Mouse (Mus musculus): ENCODE data around the gene Bag3. TPM values are rescaled to one million over a fixed set of nuclear protein-coding genes. Genes with fewer than 3 reads are reported as not detected.

Bag3 gene
- total RNA-seq, 2 experiments from 2014 or later: 7.1 to 7.8 TPM

- no peak for DNase-seq (ENCODE audit: low spot score in 2 of 2)
These were observed 14.3 kb downstream of the Bag3 start for GRCm38 (mm10) chr7:128537676-128538075.

GRCm38 (mm10) chr7:128538196-128538595, 14.8 kb downstream of the Bag3 start:
- no peak for DNase-seq (ENCODE audit: low spot score in 2 of 2)

GRCm38 (mm10) chr7:128538769-128539168, 15.4 kb downstream of the Bag3 start:
- DNase-seq (ENCODE audit: low spot score in 2 of 2): no peak

- no peak for DNase-seq (ENCODE audit: low spot score in 2 of 2)
These were observed 16.7 kb downstream of the Bag3 start for GRCm38 (mm10) chr7:128540111-128540510.

GRCm38 (mm10) chr7:128540734-128541133, 17.3 kb downstream of the Bag3 start:
- DNase-seq (ENCODE audit: low spot score in 2 of 2): no peak

- DNase-seq (ENCODE audit: low spot score in 2 of 2): no peak
These were observed 17.8 kb downstream of the Bag3 start for GRCm38 (mm10) chr7:128541186-128541585.

GRCm38 (mm10) chr7:128541771-128542170, 18.4 kb downstream of the Bag3 start:
- DNase-seq (ENCODE audit: low spot score in 2 of 2): no peak

GRCm38 (mm10) chr7:128542488-128542887, 19.1 kb downstream of the Bag3 start:
- no peak for DNase-seq (ENCODE audit: low spot score in 2 of 2)

- DNase-seq (ENCODE audit: low spot score in 2 of 2): no peak
These were observed 19.9 kb downstream of the Bag3 start for GRCm38 (mm10) chr7:128543148-128543855.

GRCm38 (mm10) chr7:128543961-128544360, 20.5 kb downstream of the Bag3 start:
- DNase-seq (ENCODE audit: low spot score in 2 of 2): no peak

- DNase-seq (ENCODE audit: low spot score in 2 of 2): no peak
These were observed 21.3 kb downstream of the Bag3 start for GRCm38 (mm10) chr7:128544566-128545262.

GRCm38 (mm10) chr7:128546031-128546430, 22.6 kb downstream of the Bag3 start:
- no peak for DNase-seq (ENCODE audit: low spot score in 2 of 2)

GRCm38 (mm10) chr7:128549137-128549536, 25.7 kb downstream of the Bag3 start:
- no peak for DNase-seq (ENCODE audit: low spot score in 2 of 2)

- no peak for DNase-seq (ENCODE audit: low spot score in 2 of 2)
These were observed 27.1 kb downstream of the Bag3 start for GRCm38 (mm10) chr7:128550328-128551086.

GRCm38 (mm10) chr7:128551087-128551457, 27.7 kb downstream of the Bag3 start:
- no peak for DNase-seq (ENCODE audit: low spot score in 2 of 2)

- DNase-seq (ENCODE audit: low spot score in 2 of 2): no peak
These were observed 29.8 kb downstream of the Bag3 start for GRCm38 (mm10) chr7:128553105-128553705.

- no peak for DNase-seq (ENCODE audit: low spot score in 2 of 2)
These were observed 31.1 kb downstream of the Bag3 start for GRCm38 (mm10) chr7:128554502-128554901.

GRCm38 (mm10) chr7:128555141-128555750, 31.8 kb downstream of the Bag3 start:
- no peak for DNase-seq (ENCODE audit: low spot score in 2 of 2)

GRCm38 (mm10) chr7:128556923-128557430, 33.6 kb downstream of the Bag3 start:
- no peak for DNase-seq (ENCODE audit: low spot score in 2 of 2)

- no peak for DNase-seq (ENCODE audit: low spot score in 2 of 2)
These were observed 40.0 kb downstream of the Bag3 start for GRCm38 (mm10) chr7:128563373-128563772.

GRCm38 (mm10) chr7:128566311-128566710, 42.9 kb downstream of the Bag3 start:
- no peak for DNase-seq (ENCODE audit: low spot score in 2 of 2)
